Mouse (Mus musculus) Patski (cell line): ENCODE results near the gene B4gat1. TPM values are rescaled to one million over a fixed set of nuclear protein-coding genes. Genes with fewer than 3 reads are reported as not detected.

Experiments used
- ATAC-seq: fragments of 100-300 bp; one replicate; pipeline ENCODE4 v1.8.0; 2021
- CTCF ChIA-PET: fragments of 350-600 bp; sonication (Branson Sonifier 250); formaldehyde crosslinking; loops from one replicate; lab custom pipeline; 2022; ENCODE audit warnings: inconsistent platforms; lab: Charles Lee
- POLR2A ChIA-PET: fragments of 350-600 bp; sonication (Branson Sonifier 250); formaldehyde crosslinking; loops from one replicate; lab custom pipeline; 2022; ENCODE audit warnings: antibody characterized with exemption, inconsistent platforms; lab: Charles Lee
- DNase-seq: peaks from one replicate; pipeline ENCODE4 v3.0.0-alpha.2; 2011; ENCODE audit warnings: low read depth, low spot score
- H3K27me3 ChIP-seq: fragments of 371-371 bp; one replicate; pipeline ENCODE4 v1.5.1; 2021
- CTCF ChIP-seq: fragments of 100-300 bp; IDR thresholded peaks from one replicate; pipeline ENCODE4 v1.5.1; 2021
- in situ Hi-C: fragments of 300-500 bp; cut with MboI; formaldehyde crosslinking; loops from 3 replicates; pipeline ENCODE4 v1.11.1; 2018; ENCODE audit warnings: low pct_unique_long_range_greater_than_20kb, mixed read lengths
- polyA plus RNA-seq: library from polyadenylated mRNA; unstranded; gene quantifications from one replicate; pipeline ENCODE4 v1.2.3, GENCODE M21; 2021

B4gat1 gene
- polyA plus RNA-seq, 1 experiment from 2014 or later: 82.4 TPM

GRCm38 (mm10) chr19:5052853-5053252 is 14.2 kb downstream of the B4gat1 start:
- ChIA-PET POLR2A (interaction anchor here (0.6 to 2.3 kb wide), 2 partner anchors 14 to 33 kb away, joined by 3 to 14 read pairs; partner anchors contain the start of genes AC124502.3 and B4gat1), CTCF (interaction anchor here (1.6 to 5.0 kb wide), 6 partner anchors 13 to 40 kb away, joined by 7 to 32 read pairs (median 22); partner anchors contain the start of genes AC124502.3, B4gat1, Brms1 and Yif1a)
- no peaks in the 10 kb centered on the region for H3K27me3 ChIP-seq
- in situ Hi-C loops: no loop called here
- TF ChIP-seq CTCF: no peak
- DNase-seq (no peak), ATAC-seq (no peak)

GRCm38 (mm10) chr19:5053909-5054308 is 15.3 kb downstream of the B4gat1 start:
- ChIA-PET POLR2A (interaction anchor here (1.2 to 1.8 kb wide), 2 partner anchors 20 kb away, joined by 3 to 5 read pairs; no protein-coding TSS in a partner anchor), CTCF (interaction anchor here (0.7 to 5.0 kb wide), 10 partner anchors 8 to 97 kb away, joined by 3 to 32 read pairs (median 6); partner anchors contain the start of genes AC124502.3, B4gat1, Brms1 and Cd248)
- no peak for ATAC-seq
- no peaks in the 10 kb centered on the region for H3K27me3 ChIP-seq
- DNase-seq: no peak
- in situ Hi-C loops: no loop called here
- no peak for TF ChIP-seq CTCF

- ChIA-PET POLR2A (no interaction called here), CTCF (interaction anchor here (1.1 to 3.9 kb wide), 5 partner anchors 10 to 23 kb away, joined by 3 to 32 read pairs (median 5); partner anchors contain the start of gene Cd248)
- DNase-seq (no peak), ATAC-seq (no peak)
- in situ Hi-C loops: no loop called here
- H3K27me3 ChIP-seq: no peaks in the 10 kb centered on the region
- TF ChIP-seq CTCF: no peak
Observed at GRCm38 (mm10) chr19:5056251-5056650, 17.6 kb downstream of the B4gat1 start.

GRCm38 (mm10) chr19:5057876-5058775 is 19.5 kb downstream of the B4gat1 start:
- ChIA-PET POLR2A (no interaction called here), CTCF (interaction anchor here (0.8 to 1.7 kb wide), 2 partner anchors 19 to 30 kb away, joined by 3 to 4 read pairs; partner anchors contain the start of genes AC124502.3, B4gat1 and Yif1a)
- in situ Hi-C loops: no loop called here
- no peak for TF ChIP-seq CTCF
- DNase-seq (no peak), ATAC-seq (no peak)
- no peaks in the 10 kb centered on the region for H3K27me3 ChIP-seq

GRCm38 (mm10) chr19:5058801-5059771 is 20.5 kb downstream of the B4gat1 start:
- no peak for DNase-seq
- in situ Hi-C loops: no loop called here
- no peak for ATAC-seq
- ChIA-PET POLR2A (interaction anchor here (0.6 kb wide), 1 partner anchor 11 kb away, joined by 3 read pairs; no protein-coding TSS in a partner anchor), CTCF (interaction anchor here (0.8 to 1.7 kb wide), 2 partner anchors 20 to 29 kb away, joined by 3 to 4 read pairs; partner anchors contain the start of genes AC124502.3, B4gat1 and Yif1a)
- TF ChIP-seq CTCF: no peak
- H3K27me3 ChIP-seq: no peaks in the 10 kb centered on the region

GRCm38 (mm10) chr19:5060365-5061330 is 22.0 kb downstream of the B4gat1 start:
- TF ChIP-seq CTCF: no peak
- ChIA-PET POLR2A (interaction anchor here (0.5 to 1.3 kb wide), 5 partner anchors 9 to 231 kb away, joined by 3 to 4 read pairs (median 3); no protein-coding TSS in a partner anchor), CTCF (interaction anchor here (1.0 kb wide), 1 partner anchor 9 kb away, joined by 4 read pairs; no protein-coding TSS in a partner anchor)
- DNase-seq: no peak
- no peaks in the 10 kb centered on the region for H3K27me3 ChIP-seq
- ATAC-seq: no peak
- in situ Hi-C loops: no loop called here

- no peak for TF ChIP-seq CTCF
- CTCF ChIA-PET: no interaction called here
Observed at GRCm38 (mm10) chr19:5062041-5062440, 23.4 kb downstream of the B4gat1 start.

GRCm38 (mm10) chr19:5062446-5062845 is 23.8 kb downstream of the B4gat1 start:
- DNase-seq (no peak), ATAC-seq (no peak)
- H3K27me3 ChIP-seq: no peaks in the 10 kb centered on the region
- ChIA-PET CTCF (no interaction called here), POLR2A (no interaction called here)
- in situ Hi-C loops: no loop called here
- no peak for TF ChIP-seq CTCF

More at GRCm38 (mm10) chr19:5062041-5062440, 23.4 kb downstream of the B4gat1 start:
- no peak for DNase-seq
- in situ Hi-C loops: no loop called here
- ATAC-seq: no peak
- POLR2A ChIA-PET: no interaction called here
- H3K27me3 ChIP-seq: no peaks in the 10 kb centered on the region
